Mouse (Mus musculus): ENCODE measurements around the gene Ninj2. TPM values are rescaled to one million over a fixed set of nuclear protein-coding genes. Genes with fewer than 3 reads are reported as not detected.

Gene Ninj2
- polyA plus RNA-seq, 1 experiment = not detected

GRCm38 (mm10) chr6:120249831-120250230, 156.7 kb downstream of the Ninj2 start:
- H3K4me1 ChIP-seq (ENCODE audit: control insufficient read depth, insufficient read depth, insufficient read length, low read length) = no peaks in the 10 kb centered on the region
- H3K27ac ChIP-seq (replicated peaks; ENCODE audit: low read depth, low read length) = no peak overlapping the region
- no peak overlapping the region for H3K4me3 ChIP-seq (ENCODE audit: insufficient read depth, low read depth, low read length)

Other genes with a start within 250 kb of the Ninj2 start
- 8.1 and 10.7 TPM in 2 replicates for gene Erc1, start 245.2 kb upstream of the Ninj2 start, polyA plus RNA-seq (2012; ENCODE audit: insufficient read depth, insufficient read length, missing spikeins)
- 1.8 and 7.4 TPM in 2 replicates for gene Rad52, start 190.7 kb upstream of the Ninj2 start, polyA plus RNA-seq (2012; ENCODE audit: insufficient read depth, insufficient read length, missing spikeins)
- gene Wnk1, start 54.7 kb upstream of the Ninj2 start, polyA plus RNA-seq (2012; ENCODE audit: insufficient read depth, insufficient read length, missing spikeins) = 112 and 114 TPM in 2 replicates
- not detected in 2 replicates for gene D330020A13Rik, start 201.0 kb downstream of the Ninj2 start, polyA plus RNA-seq (2012; ENCODE audit: insufficient read depth, insufficient read length, missing spikeins)
- not detected in 2 replicates for gene B4galnt3, start 201.2 kb downstream of the Ninj2 start, polyA plus RNA-seq (2012; ENCODE audit: insufficient read depth, insufficient read length, missing spikeins)